Mouse (Mus musculus): ENCODE measurements around the gene Zfp523. TPM values are rescaled to one million over a fixed set of nuclear protein-coding genes. Genes with fewer than 3 reads are reported as not detected.

Gene Zfp523
- polyA plus RNA-seq, 1 experiment from 2014 or later: 38.2 TPM

- 4% methylated on average over 17 of the region's 17 CpGs for WGBS
- Histone ChIP-seq H3K9ac (replicated peaks; ENCODE audit: low read length) (peak overlapping the region; percentile 92), H3K9me3 (ENCODE audit: low read length) (no peaks in the 10 kb centered on the region), H3K36me3 (ENCODE audit: insufficient read depth, low read length) (no peaks in the 10 kb centered on the region), H3K4me3 (ENCODE audit: low read length) (peak overlapping the region; percentile 82), H3K27me3 (ENCODE audit: insufficient read depth, low read length) (no peaks in the 10 kb centered on the region), H3K4me1 (ENCODE audit: insufficient read depth, low read length) (peaks cover 19% of the 10 kb centered on the region), H3K4me2 (replicated peaks; ENCODE audit: low read depth, low read length) (peak overlapping the region; percentile 58), H3K27ac (ENCODE audit: low read length) (peak overlapping the region; percentile 71)
- peak; percentile 49 for ATAC-seq (ENCODE audit: low FRiP score, low TSS enrichment)
Measured at GRCm38 (mm10) chr17:28233091-28233731, 56.3 kb downstream of the Zfp523 start.

- Histone ChIP-seq H3K4me3 (ENCODE audit: low read length) (no peak overlapping the region), H3K27ac (ENCODE audit: low read length) (no peak overlapping the region), H3K4me2 (replicated peaks; ENCODE audit: low read depth, low read length) (no peak overlapping the region), H3K4me1 (ENCODE audit: insufficient read depth, low read length) (peaks cover 19% of the 10 kb centered on the region), H3K9ac (replicated peaks; ENCODE audit: low read length) (peak overlapping the region; percentile 20; the same call in 1 of the 2 replicates), H3K27me3 (ENCODE audit: insufficient read depth, low read length) (no peaks in the 10 kb centered on the region), H3K36me3 (ENCODE audit: insufficient read depth, low read length) (peaks cover 5% of the 10 kb centered on the region), H3K9me3 (ENCODE audit: low read length) (no peaks in the 10 kb centered on the region)
- no peak for ATAC-seq (ENCODE audit: low FRiP score, low TSS enrichment)
- WGBS: 74% methylated on average over 5 of the region's 5 CpGs
Measured at GRCm38 (mm10) chr17:28234641-28235040, 57.7 kb downstream of the Zfp523 start.

GRCm38 (mm10) chr17:28235982-28236635 is 59.2 kb downstream of the Zfp523 start:
- Histone ChIP-seq H3K27me3 (ENCODE audit: insufficient read depth, low read length) (no peaks in the 10 kb centered on the region), H3K36me3 (ENCODE audit: insufficient read depth, low read length) (peaks cover 9% of the 10 kb centered on the region), H3K4me2 (replicated peaks; ENCODE audit: low read depth, low read length) (no peak overlapping the region), H3K4me3 (ENCODE audit: low read length) (no peak overlapping the region), H3K4me1 (ENCODE audit: insufficient read depth, low read length) (peaks cover 19% of the 10 kb centered on the region), H3K9ac (replicated peaks; ENCODE audit: low read length) (no peak overlapping the region), H3K27ac (ENCODE audit: low read length) (no peak overlapping the region), H3K9me3 (ENCODE audit: low read length) (no peaks in the 10 kb centered on the region)
- no peak for ATAC-seq (ENCODE audit: low FRiP score, low TSS enrichment)
- 70% methylated on average over 7 of the region's 7 CpGs for WGBS

- Histone ChIP-seq H3K9me3 (ENCODE audit: low read length) (no peaks in the 10 kb centered on the region), H3K4me3 (ENCODE audit: low read length) (no peak overlapping the region), H3K4me2 (replicated peaks; ENCODE audit: low read depth, low read length) (no peak overlapping the region), H3K4me1 (ENCODE audit: insufficient read depth, low read length) (peaks cover 19% of the 10 kb centered on the region), H3K27me3 (ENCODE audit: insufficient read depth, low read length) (no peaks in the 10 kb centered on the region), H3K36me3 (ENCODE audit: insufficient read depth, low read length) (peaks cover 10% of the 10 kb centered on the region), H3K27ac (ENCODE audit: low read length) (no peak overlapping the region), H3K9ac (replicated peaks; ENCODE audit: low read length) (no peak overlapping the region)
- ATAC-seq (ENCODE audit: low FRiP score, low TSS enrichment): no peak
- WGBS: 91% methylated on average over 4 of the region's 4 CpGs
Measured at GRCm38 (mm10) chr17:28236636-28237015, 59.7 kb downstream of the Zfp523 start.

GRCm38 (mm10) chr17:28237362-28237761 is 60.4 kb downstream of the Zfp523 start:
- H3K4me3 ChIP-seq (ENCODE audit: low read length): no peak overlapping the region
- H3K27ac ChIP-seq (ENCODE audit: low read length): no peak overlapping the region
- 73% methylated on average over 5 of the region's 5 CpGs for WGBS
- H3K27me3 ChIP-seq (ENCODE audit: insufficient read depth, low read length): no peaks in the 10 kb centered on the region
- H3K9me3 ChIP-seq (ENCODE audit: low read length): no peaks in the 10 kb centered on the region
- ATAC-seq (ENCODE audit: low FRiP score, low TSS enrichment): no peak
- H3K4me2 ChIP-seq (replicated peaks; ENCODE audit: low read depth, low read length): no peak overlapping the region
- no peak overlapping the region for H3K9ac ChIP-seq (replicated peaks; ENCODE audit: low read length)
- peaks cover 11% of the 10 kb centered on the region for H3K36me3 ChIP-seq (ENCODE audit: insufficient read depth, low read length)
- H3K4me1 ChIP-seq (ENCODE audit: insufficient read depth, low read length): peaks cover 16% of the 10 kb centered on the region

- H3K4me1 ChIP-seq (ENCODE audit: insufficient read depth, low read length): peaks cover 16% of the 10 kb centered on the region
- no peak overlapping the region for H3K9ac ChIP-seq (replicated peaks; ENCODE audit: low read length)
- peaks cover 11% of the 10 kb centered on the region for H3K36me3 ChIP-seq (ENCODE audit: insufficient read depth, low read length)
- H3K9me3 ChIP-seq (ENCODE audit: low read length): no peaks in the 10 kb centered on the region
- H3K27ac ChIP-seq (ENCODE audit: low read length): no peak overlapping the region
- WGBS: 79% methylated on average over 6 of the region's 6 CpGs
- no peak overlapping the region for H3K4me2 ChIP-seq (replicated peaks; ENCODE audit: low read depth, low read length)
- no peak for ATAC-seq (ENCODE audit: low FRiP score, low TSS enrichment)
- H3K4me3 ChIP-seq (ENCODE audit: low read length): no peak overlapping the region
- no peaks in the 10 kb centered on the region for H3K27me3 ChIP-seq (ENCODE audit: insufficient read depth, low read length)
Measured at GRCm38 (mm10) chr17:28237874-28238273, 60.9 kb downstream of the Zfp523 start.

GRCm38 (mm10) chr17:28240846-28241245 is 63.9 kb downstream of the Zfp523 start:
- peaks cover 7% of the 10 kb centered on the region for H3K4me1 ChIP-seq (ENCODE audit: insufficient read depth, low read length)
- no peaks in the 10 kb centered on the region for H3K9me3 ChIP-seq (ENCODE audit: low read length)
- H3K4me2 ChIP-seq (replicated peaks; ENCODE audit: low read depth, low read length): no peak overlapping the region
- peaks cover 11% of the 10 kb centered on the region for H3K36me3 ChIP-seq (ENCODE audit: insufficient read depth, low read length)
- H3K9ac ChIP-seq (replicated peaks; ENCODE audit: low read length): no peak overlapping the region
- WGBS: 89% methylated on average over 5 of the region's 5 CpGs
- H3K27me3 ChIP-seq (ENCODE audit: insufficient read depth, low read length): no peaks in the 10 kb centered on the region
- H3K4me3 ChIP-seq (ENCODE audit: low read length): no peak overlapping the region
- H3K27ac ChIP-seq (ENCODE audit: low read length): no peak overlapping the region
- ATAC-seq (ENCODE audit: low FRiP score, low TSS enrichment): no peak

- Histone ChIP-seq H3K4me2 (replicated peaks; ENCODE audit: low read depth, low read length) (no peak overlapping the region), H3K9ac (replicated peaks; ENCODE audit: low read length) (no peak overlapping the region), H3K4me3 (ENCODE audit: low read length) (no peak overlapping the region), H3K9me3 (ENCODE audit: low read length) (no peaks in the 10 kb centered on the region), H3K4me1 (ENCODE audit: insufficient read depth, low read length) (peaks cover 14% of the 10 kb centered on the region), H3K36me3 (ENCODE audit: insufficient read depth, low read length) (peaks cover 11% of the 10 kb centered on the region), H3K27ac (ENCODE audit: low read length) (no peak overlapping the region), H3K27me3 (ENCODE audit: insufficient read depth, low read length) (no peaks in the 10 kb centered on the region)
- 85% methylated on average over 6 of the region's 6 CpGs for WGBS
- ATAC-seq (ENCODE audit: low FRiP score, low TSS enrichment): no peak
Measured at GRCm38 (mm10) chr17:28242296-28242695, 65.4 kb downstream of the Zfp523 start.

GRCm38 (mm10) chr17:28244214-28244613 is 67.3 kb downstream of the Zfp523 start:
- no peak for ATAC-seq (ENCODE audit: low FRiP score, low TSS enrichment)
- 66% methylated on average over 6 of the region's 6 CpGs for WGBS
- Histone ChIP-seq H3K27me3 (ENCODE audit: insufficient read depth, low read length) (no peaks in the 10 kb centered on the region), H3K27ac (ENCODE audit: low read length) (peak overlapping the region; percentile 11; the same call in 1 of the 2 replicates), H3K4me3 (ENCODE audit: low read length) (no peak overlapping the region), H3K36me3 (ENCODE audit: insufficient read depth, low read length) (peaks cover 10% of the 10 kb centered on the region), H3K4me2 (replicated peaks; ENCODE audit: low read depth, low read length) (no peak overlapping the region), H3K9ac (replicated peaks; ENCODE audit: low read length) (no peak overlapping the region), H3K4me1 (ENCODE audit: insufficient read depth, low read length) (peaks cover 19% of the 10 kb centered on the region), H3K9me3 (ENCODE audit: low read length) (no peaks in the 10 kb centered on the region)

- Histone ChIP-seq H3K4me2 (replicated peaks; ENCODE audit: low read depth, low read length) (no peak overlapping the region), H3K4me1 (ENCODE audit: insufficient read depth, low read length) (peaks cover 19% of the 10 kb centered on the region), H3K27me3 (ENCODE audit: insufficient read depth, low read length) (no peaks in the 10 kb centered on the region), H3K36me3 (ENCODE audit: insufficient read depth, low read length) (peaks cover 5% of the 10 kb centered on the region; the same call in 1 of the 2 replicates), H3K9me3 (ENCODE audit: low read length) (no peaks in the 10 kb centered on the region), H3K4me3 (ENCODE audit: low read length) (no peak overlapping the region), H3K9ac (replicated peaks; ENCODE audit: low read length) (0 out of 2 replicates have a peak overlapping the region, but pooled peaks have one; percentile 6), H3K27ac (ENCODE audit: low read length) (peak overlapping the region; percentile 11; the same call in 1 of the 2 replicates)
- ATAC-seq (ENCODE audit: low FRiP score, low TSS enrichment): no peak
- WGBS: 36% methylated on average over 6 of the region's 6 CpGs
Measured at GRCm38 (mm10) chr17:28244714-28245113, 67.8 kb downstream of the Zfp523 start.
